Mouse (Mus musculus) lung, postnatal 10 days (tissue): ENCODE measurements at regions not wholly inside any gene's neighbourhood (a gene's known extent, or its start where the extent isn't known, plus 50 kb on each side); places are given as distances from the start of the nearest gene placed in this dataset.

ENCODE experiments used
- DNase-seq: peaks from one replicate; pipeline ENCODE4 v3.0.0; 2021

DNA sequence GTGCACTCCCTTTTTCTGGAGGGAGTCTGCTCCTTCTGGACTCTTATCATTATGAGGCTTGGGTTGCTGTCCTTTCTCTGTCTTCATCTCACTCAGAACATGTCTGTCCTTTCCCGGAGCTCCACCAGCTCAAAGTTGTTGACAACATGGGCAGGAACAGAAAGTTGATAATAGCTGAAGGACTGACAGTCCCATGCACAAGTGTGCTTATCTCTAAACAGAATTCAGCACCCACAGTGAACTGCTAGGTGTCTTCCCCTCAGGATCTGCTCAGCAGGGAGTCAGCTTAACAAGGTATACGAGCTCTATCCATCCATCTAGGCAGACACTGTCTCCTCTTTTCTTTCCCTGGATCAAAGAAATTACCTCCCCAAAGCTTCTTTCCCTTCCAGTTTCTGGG, 89.2 kb upstream of the Rab11fip2 start:
- DNase-seq, result no peak

- no peak for DNase-seq
Observed at GRCm38 (mm10) chr19:60030212-60030788, 86.8 kb upstream of the Rab11fip2 start.

DNA sequence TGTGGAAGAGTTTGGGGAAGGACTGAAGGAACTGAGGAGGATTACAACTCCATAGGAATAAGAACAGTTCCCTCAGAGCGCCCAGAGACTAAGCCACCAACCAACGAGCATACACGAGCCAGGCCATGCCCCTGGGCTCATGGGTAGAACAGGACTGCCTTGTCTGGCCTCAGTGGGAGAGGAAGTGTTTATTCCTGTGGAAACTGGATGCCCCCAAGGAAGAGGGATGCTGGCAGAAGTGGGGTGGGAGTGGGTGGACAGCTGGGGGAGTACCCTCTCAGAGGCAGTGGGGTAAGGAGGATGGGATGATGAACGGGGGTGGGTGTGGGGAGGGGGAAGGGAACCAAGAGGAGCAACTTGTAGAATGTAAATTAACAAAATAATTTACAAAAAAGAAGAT, 86.3 kb upstream of the Rab11fip2 start:
- no peak for DNase-seq

DNA sequence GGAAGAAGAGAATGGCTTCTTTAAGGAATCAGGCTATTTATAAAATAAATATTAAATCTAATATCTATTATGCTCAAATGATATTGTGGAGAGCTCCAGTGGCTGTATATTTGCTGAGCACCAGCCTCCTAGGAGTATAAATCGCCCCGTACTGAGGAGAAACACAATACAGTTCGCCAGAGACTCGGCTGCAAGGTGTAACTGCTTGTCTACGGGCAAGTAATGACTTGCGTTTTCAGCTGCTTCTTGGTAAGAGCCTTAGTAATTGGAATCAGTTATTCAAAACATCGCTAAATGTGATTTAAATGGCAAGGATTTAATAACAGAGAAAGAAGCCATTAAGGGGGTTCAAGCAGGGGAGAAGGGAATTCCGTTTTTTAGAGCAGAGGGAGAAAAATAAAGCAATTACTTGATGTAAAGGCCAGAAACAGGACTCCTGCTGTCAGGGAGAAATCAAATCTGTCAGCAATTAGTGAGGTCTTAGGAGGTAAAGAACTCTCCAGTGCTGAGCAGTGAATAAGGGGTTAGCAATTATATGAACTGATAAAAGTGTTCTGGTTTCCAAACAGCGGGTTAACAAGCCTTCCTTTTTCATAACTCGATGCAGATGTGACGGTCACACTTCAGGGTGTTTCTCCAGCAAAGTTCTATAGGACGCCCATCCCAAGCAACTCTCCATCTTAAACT, 72.3 kb upstream of the Rab11fip2 start:
- DNase-seq, result no peak

DNA sequence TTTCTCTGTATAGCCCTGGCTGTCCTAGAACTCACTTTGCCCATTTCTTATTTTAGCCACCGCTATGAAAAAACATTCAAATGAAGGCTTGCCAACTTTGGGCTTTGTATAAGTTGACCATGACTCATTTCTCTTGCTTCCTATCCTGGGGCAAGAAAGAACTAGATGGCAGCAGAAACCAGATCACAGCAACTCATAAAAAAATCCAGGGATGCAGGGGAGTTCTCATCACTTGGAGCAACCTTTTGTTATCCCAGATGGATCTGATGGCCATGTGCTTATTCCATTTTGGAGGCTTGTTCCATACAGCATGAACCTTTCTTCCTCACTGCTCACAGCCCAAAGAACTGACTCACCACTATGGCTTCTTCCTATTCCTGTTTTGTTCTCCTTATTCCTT, 52.1 kb upstream of the Rab11fip2 start:
- DNase-seq, result no peak
